Mouse (Mus musculus): ENCODE results near the gene Lgals3.

DNA sequence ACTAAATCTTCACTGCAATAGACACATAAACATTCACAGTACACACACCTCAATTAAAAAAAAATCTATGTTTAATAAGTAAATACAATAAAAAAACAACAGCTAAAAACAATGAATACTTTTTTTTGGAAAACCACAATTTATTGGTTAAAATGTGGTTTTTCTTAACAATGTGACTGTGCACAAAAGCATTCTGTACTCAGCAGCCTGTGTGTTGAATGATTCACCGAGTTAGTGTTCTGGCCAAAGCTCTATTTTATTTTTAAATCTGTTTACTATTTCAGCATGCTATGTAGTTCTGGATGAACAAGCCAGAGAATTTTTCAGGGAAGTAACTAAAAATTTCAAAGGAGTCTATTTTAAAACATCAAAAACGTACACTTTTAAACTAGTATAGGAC, 9.0 kb downstream of the Lgals3 start:
- TF ChIP-seq POLR2A (IDR thresholded peaks at IDR 0.05; ENCODE audit: low read depth, low read length), result no peak
- TF ChIP-seq CTCF (IDR thresholded peaks at IDR 0.05; ENCODE audit: extremely low read depth, insufficient read depth, insufficient read length, insufficient replicate concordance), result no peak
